Mouse (Mus musculus) ES-E14 (cell line): ENCODE measurements around the gene Xrra1.

Source experiments
- CHD2 ChIP-seq: IDR thresholded peaks from 2 replicates; pipeline ENCODE4 v1.6.1; 2014; ENCODE audit warnings: mild to moderate bottlenecking, low read depth, low read length, inconsistent platforms
- HCFC1 ChIP-seq: IDR thresholded peaks from 2 replicates; pipeline ENCODE4 v1.6.1; 2012; ENCODE audit warnings: low read length, inconsistent platforms, borderline replicate concordance; ENCODE audit not compliant: insufficient read depth
- ZC3H11A ChIP-seq: IDR thresholded peaks from 2 replicates; pipeline ENCODE4 v1.6.1; 2012; ENCODE audit warnings: low read depth, mild to moderate bottlenecking, inconsistent platforms, low read length, borderline replicate concordance
- ZNF384 ChIP-seq: IDR thresholded peaks from 2 replicates; pipeline ENCODE4 v1.6.1; 2012; ENCODE audit warnings: low read depth, low read length, inconsistent platforms

DNA sequence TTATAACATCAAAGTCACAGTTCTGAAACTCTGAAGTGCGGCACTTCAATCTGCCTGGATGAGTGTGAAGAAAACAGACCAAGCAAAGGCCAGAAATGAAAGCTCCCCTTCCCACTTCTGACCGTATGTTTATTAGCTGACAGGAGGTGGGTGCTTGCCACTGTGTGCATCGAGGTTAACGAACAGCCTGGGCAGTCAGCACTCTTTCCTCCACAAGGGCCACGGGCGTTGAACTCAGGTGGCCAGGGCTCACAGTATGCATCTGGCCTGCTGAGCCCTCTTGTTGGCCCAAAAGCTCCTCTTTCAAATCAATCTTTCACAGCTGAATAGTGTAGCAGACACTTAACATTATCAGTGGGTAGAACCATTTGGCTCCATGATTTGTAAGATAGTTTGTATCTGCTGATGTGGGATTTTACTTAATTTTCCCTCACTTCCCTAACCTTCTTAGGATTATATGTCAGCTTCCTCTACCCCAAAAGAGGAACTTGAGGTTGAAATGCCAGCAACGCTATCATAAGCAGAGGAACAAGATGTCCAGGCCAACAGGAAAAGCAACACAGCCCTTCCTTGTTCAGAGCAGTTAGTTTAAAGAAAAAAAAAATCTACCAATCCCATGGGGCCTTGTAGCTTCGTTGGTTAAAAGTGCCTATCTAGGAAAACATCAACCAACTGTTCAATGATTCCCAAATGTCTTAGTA, 103.8 kb downstream of the Xrra1 start:
- TF ChIP-seq CHD2 = no peak
- TF ChIP-seq ZC3H11A = no peak
- no peak for TF ChIP-seq ZNF384
- no peak for TF ChIP-seq HCFC1
